Mouse (Mus musculus): ENCODE results near the gene Gsx1. TPM values are rescaled to one million over a fixed set of nuclear protein-coding genes. Genes with fewer than 3 reads are reported as not detected.
A peak's percentile ranks its signal among the peaks of the same experiment; 100 is the strongest.

The Gsx1 gene
- polyA plus RNA-seq, 1 experiment, result not detected

DNA sequence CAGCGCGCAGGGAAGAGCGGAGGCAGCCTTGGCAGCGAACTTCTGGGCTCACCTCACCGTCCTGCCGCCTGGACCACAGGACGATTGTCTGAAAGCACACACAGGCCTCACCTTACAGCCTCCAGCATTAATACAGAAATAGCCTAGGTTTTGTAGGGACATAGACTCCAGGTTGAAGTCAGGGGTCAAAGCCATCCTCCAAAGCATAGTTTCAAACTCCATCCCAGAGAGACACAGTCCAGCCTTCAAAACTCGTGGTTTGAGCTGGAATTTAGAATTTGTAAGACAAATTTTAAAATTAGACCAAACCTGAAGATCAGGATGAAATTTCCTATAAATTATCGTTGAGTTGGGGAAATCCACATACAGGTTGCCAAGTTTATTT lies 4.1 kb downstream of the Gsx1 start:
- no peaks in the 10 kb centered on the region for H3K36me3 ChIP-seq (ENCODE audit: control insufficient read depth, insufficient read depth, low read length)
- H3K27me3 ChIP-seq (ENCODE audit: control insufficient read depth, insufficient read depth, low read length), result peaks cover 26% of the 10 kb centered on the region
- no peak overlapping the region for H3K27ac ChIP-seq (ENCODE audit: insufficient read depth, low read length)
- no peak for TF ChIP-seq POLR2A (IDR thresholded peaks at IDR 0.05; ENCODE audit: low read depth, low read length)
- no peak for TF ChIP-seq CTCF (IDR thresholded peaks at IDR 0.05; ENCODE audit: extremely low read depth, insufficient read depth, insufficient read length, insufficient replicate concordance)
- DNase-seq (ENCODE audit: low read depth in 1 of 2, low spot score in 2 of 2), result no peak
- no peak overlapping the region for H3K4me3 ChIP-seq (ENCODE audit: extremely low read depth, insufficient read depth, insufficient read length)
- H3K4me1 ChIP-seq (ENCODE audit: control insufficient read depth, insufficient read depth, insufficient read length), result peaks cover 12% of the 10 kb centered on the region
- 7% methylated on average over 9 of the region's 9 CpGs for WGBS

DNA sequence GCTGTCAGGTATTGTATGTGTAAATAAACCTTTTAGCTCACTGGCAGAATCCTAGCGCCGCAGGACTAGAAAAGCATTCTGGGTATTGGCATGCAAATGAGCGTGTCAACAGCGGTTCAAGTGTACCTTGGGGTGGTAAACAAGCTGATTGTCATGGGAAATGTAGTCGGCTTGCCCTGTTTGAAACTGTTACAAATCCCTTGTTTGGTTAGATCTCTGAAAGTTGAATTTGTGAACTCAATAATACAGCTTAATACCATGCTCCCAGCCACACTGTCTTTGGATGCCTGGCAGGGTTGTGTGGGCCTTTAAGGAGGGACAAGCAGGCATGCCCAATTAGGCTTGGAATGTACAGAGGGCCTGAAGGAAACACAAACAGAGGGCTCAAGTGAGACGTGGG lies 16.4 kb downstream of the Gsx1 start:
- no peak overlapping the region for H3K4me3 ChIP-seq (ENCODE audit: extremely low read depth, insufficient read depth, insufficient read length)
- no peaks in the 10 kb centered on the region for H3K27me3 ChIP-seq (ENCODE audit: control insufficient read depth, insufficient read depth, low read length)
- no peaks in the 10 kb centered on the region for H3K4me1 ChIP-seq (ENCODE audit: control insufficient read depth, insufficient read depth, insufficient read length)
- no peak for DNase-seq (ENCODE audit: low read depth in 1 of 2, low spot score in 2 of 2)
- WGBS, result 47% methylated on average over 6 of the region's 6 CpGs
- no peaks in the 10 kb centered on the region for H3K36me3 ChIP-seq (ENCODE audit: control insufficient read depth, insufficient read depth, low read length)
- TF ChIP-seq CTCF (IDR thresholded peaks at IDR 0.05; ENCODE audit: extremely low read depth, insufficient read depth, insufficient read length, insufficient replicate concordance), result no peak
- TF ChIP-seq POLR2A (IDR thresholded peaks at IDR 0.05; ENCODE audit: low read depth, low read length), result no peak
- no peak overlapping the region for H3K27ac ChIP-seq (ENCODE audit: insufficient read depth, low read length)

DNA sequence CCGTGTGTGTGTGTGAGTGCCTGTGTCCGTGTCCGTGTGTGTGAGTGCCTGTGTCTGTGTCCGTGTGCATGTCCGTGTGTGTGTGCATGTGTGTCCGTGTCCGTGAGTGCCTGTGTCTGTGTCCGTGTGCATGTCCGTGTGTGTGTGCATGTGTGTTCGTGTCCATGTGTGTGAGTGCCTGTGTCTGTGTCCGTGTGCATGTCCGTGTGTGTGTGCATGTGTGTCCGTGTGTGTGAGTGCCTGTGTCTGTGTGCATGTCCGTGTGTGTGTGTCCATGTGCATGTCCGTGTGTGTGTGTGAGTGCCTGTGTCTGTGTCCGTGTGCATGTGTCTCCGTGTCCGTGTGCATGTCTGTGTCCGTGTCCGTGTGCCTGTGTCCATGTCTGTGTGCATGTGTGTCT lies 19.4 kb downstream of the Gsx1 start:
- Histone ChIP-seq H3K27ac (ENCODE audit: insufficient read depth, low read length) (no peak overlapping the region), H3K4me1 (ENCODE audit: control insufficient read depth, insufficient read depth, insufficient read length) (no peaks in the 10 kb centered on the region), H3K4me3 (ENCODE audit: extremely low read depth, insufficient read depth, insufficient read length) (no peak overlapping the region), H3K36me3 (ENCODE audit: control insufficient read depth, insufficient read depth, low read length) (no peaks in the 10 kb centered on the region), H3K27me3 (ENCODE audit: control insufficient read depth, insufficient read depth, low read length) (no peaks in the 10 kb centered on the region; the same call in 1 of the 2 replicates)
- TF ChIP-seq POLR2A (IDR thresholded peaks at IDR 0.05; ENCODE audit: low read depth, low read length) (no peak), CTCF (IDR thresholded peaks at IDR 0.05; ENCODE audit: extremely low read depth, insufficient read depth, insufficient read length, insufficient replicate concordance) (no peak)
- no peak for DNase-seq (ENCODE audit: low read depth in 1 of 2, low spot score in 2 of 2)
- WGBS, result 95% methylated on average over 20 of the region's 20 CpGs

DNA sequence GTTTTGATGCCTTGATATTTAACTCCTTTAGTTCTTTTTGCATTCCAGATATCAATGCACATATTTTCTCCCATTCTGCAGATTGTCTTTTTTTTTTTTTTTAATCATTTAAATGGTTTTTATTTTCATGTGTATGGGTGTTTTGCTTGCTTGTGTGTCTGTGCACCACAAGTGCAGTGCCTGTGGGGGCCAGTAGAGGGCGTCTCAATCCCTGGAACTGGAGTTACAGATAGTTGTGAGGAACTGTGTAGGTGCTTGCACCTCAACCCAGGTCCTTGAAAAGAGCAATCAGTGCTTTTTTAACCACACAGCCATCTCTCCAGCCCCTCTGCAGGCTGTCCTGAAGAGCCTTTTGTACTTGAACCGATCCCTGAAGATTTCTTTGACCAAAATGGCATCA lies 20.0 kb downstream of the Gsx1 start:
- Histone ChIP-seq H3K4me3 (ENCODE audit: extremely low read depth, insufficient read depth, insufficient read length) (no peak overlapping the region), H3K4me1 (ENCODE audit: control insufficient read depth, insufficient read depth, insufficient read length) (no peaks in the 10 kb centered on the region), H3K36me3 (ENCODE audit: control insufficient read depth, insufficient read depth, low read length) (no peaks in the 10 kb centered on the region), H3K27me3 (ENCODE audit: control insufficient read depth, insufficient read depth, low read length) (no peaks in the 10 kb centered on the region; the same call in 1 of the 2 replicates), H3K27ac (ENCODE audit: insufficient read depth, low read length) (no peak overlapping the region)
- no peak for TF ChIP-seq POLR2A (IDR thresholded peaks at IDR 0.05; ENCODE audit: low read depth, low read length)
- no peak for TF ChIP-seq CTCF (IDR thresholded peaks at IDR 0.05; ENCODE audit: extremely low read depth, insufficient read depth, insufficient read length, insufficient replicate concordance)
- WGBS, result 60% methylated on average over 2 of the region's 2 CpGs
- DNase-seq (ENCODE audit: low read depth in 1 of 2, low spot score in 2 of 2), result no peak

DNA sequence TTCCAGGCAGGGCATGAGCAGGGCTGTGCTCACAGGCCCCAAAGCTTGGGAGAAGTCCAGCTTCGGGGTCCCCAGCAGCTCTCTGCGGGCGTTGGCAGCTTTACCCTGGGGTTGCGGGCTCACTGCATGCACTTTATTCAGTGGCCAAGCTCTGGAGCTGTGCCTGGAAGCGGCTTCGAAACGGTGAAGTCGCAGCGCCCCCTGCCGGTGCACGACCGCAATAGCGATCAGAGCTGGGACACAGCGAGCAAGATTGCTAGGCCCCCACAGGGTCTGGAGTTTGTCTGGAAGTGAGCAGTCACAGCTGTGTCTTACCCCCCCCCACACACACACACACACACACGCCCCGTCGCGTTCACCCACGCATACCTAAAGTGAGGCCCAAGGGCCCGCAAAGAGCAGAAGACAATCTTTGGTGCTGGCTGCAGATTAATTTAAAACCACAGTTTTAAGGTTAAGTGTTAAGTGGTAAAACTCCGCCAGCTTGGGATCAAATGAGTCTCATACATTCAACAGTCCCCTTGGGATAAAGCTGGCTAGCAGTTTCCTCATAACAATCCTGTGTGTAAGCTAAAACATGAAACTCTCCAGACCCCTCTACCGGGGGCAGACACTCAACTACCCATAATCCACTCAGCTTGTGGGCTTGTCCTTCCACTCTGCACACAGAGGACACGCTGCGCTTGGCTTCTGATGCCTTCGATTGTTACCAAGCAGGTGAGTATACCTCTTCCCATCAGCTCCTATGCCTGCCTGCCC lies 39.0 kb downstream of the Gsx1 start:
- DNase-seq (ENCODE audit: low read depth in 1 of 2, low spot score in 2 of 2), result peak; percentile 7 to 67
- H3K4me3 ChIP-seq (ENCODE audit: extremely low read depth, insufficient read depth, insufficient read length), result no peak overlapping the region
- no peaks in the 10 kb centered on the region for H3K27me3 ChIP-seq (ENCODE audit: control insufficient read depth, insufficient read depth, low read length)
- WGBS, result 17% methylated on average over 25 of the region's 25 CpGs
- H3K4me1 ChIP-seq (ENCODE audit: control insufficient read depth, insufficient read depth, insufficient read length), result no peaks in the 10 kb centered on the region
- no peak overlapping the region for H3K27ac ChIP-seq (ENCODE audit: insufficient read depth, low read length)
- no peaks in the 10 kb centered on the region for H3K36me3 ChIP-seq (ENCODE audit: control insufficient read depth, insufficient read depth, low read length)
- TF ChIP-seq CTCF (IDR thresholded peaks at IDR 0.05; ENCODE audit: extremely low read depth, insufficient read depth, insufficient read length, insufficient replicate concordance) (peak; percentile 97), POLR2A (IDR thresholded peaks at IDR 0.05; ENCODE audit: low read depth, low read length) (no peak)

DNA sequence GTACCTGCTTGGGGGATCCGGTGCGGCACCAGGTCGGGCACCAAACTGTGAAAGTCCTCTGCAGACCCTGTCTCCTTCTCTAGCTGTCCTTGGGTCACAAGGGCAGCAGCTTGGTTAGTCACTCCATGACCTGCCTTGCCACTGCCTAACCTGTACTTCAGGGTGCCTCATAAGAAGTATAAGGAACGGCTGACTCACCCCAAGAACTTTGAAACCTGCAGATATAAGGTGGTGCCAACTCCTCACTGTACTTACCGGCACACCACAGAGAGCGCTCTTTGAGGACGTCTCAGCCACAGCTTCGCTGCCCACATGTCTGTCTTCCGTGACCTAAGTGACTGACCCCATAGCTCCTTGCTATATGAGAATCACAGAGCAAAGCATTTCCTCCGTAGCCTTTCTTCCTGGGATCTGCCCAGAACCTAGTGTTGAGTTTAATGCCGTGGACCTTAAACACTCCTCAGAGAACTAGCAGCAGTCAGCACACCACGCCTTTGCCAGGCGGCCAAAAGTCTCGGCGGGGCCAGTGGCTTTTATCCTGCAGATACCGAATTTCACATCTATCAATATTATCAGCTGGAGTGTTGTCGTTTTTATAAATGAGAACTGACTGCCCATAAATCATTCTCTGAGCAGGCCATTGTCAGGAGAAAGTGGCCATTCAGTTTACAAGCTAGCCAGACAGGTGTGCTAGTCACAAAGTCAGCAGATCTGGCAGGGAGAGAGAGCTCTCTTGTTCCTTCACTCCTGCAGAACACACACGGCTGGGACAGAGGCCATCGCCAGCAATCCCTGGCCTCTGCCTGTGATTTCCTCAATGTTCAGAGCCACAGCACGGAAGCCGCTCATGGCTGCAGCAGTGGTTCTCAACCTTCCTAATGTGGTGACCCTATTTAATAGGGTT lies 47.2 kb downstream of the Gsx1 start:
- Histone ChIP-seq H3K36me3 (ENCODE audit: control insufficient read depth, insufficient read depth, low read length) (no peaks in the 10 kb centered on the region), H3K27ac (ENCODE audit: insufficient read depth, low read length) (no peak overlapping the region), H3K4me1 (ENCODE audit: control insufficient read depth, insufficient read depth, insufficient read length) (no peaks in the 10 kb centered on the region), H3K27me3 (ENCODE audit: control insufficient read depth, insufficient read depth, low read length) (no peaks in the 10 kb centered on the region), H3K4me3 (ENCODE audit: extremely low read depth, insufficient read depth, insufficient read length) (no peak overlapping the region)
- 80% methylated on average over 21 of the region's 21 CpGs for WGBS
- TF ChIP-seq POLR2A (IDR thresholded peaks at IDR 0.05; ENCODE audit: low read depth, low read length) (no peak), CTCF (IDR thresholded peaks at IDR 0.05; ENCODE audit: extremely low read depth, insufficient read depth, insufficient read length, insufficient replicate concordance) (no peak)
- no peak for DNase-seq (ENCODE audit: low read depth in 1 of 2, low spot score in 2 of 2)

Other genes with a start within 250 kb of the Gsx1 start
- gene Gtf3a, start 240.0 kb upstream of the Gsx1 start, polyA plus RNA-seq (2012; rRNA removed), result 40.5 and 74.9 TPM in 2 replicates
- 6.7 and 6.8 TPM in 2 replicates for gene Mtif3, start 224.9 kb upstream of the Gsx1 start, polyA plus RNA-seq (2012; rRNA removed)
- gene Lnx2, start 112.1 kb upstream of the Gsx1 start, polyA plus RNA-seq (2012; rRNA removed), result 21.3 and 35.7 TPM in 2 replicates
- gene Polr1d, start 111.6 kb upstream of the Gsx1 start, polyA plus RNA-seq (2012; rRNA removed), result 24.2 and 30.5 TPM in 2 replicates
- 0.09 TPM in 1 of 2 replicates, not detected in the other for gene Pdx1, start 81.3 kb downstream of the Gsx1 start, polyA plus RNA-seq (2012; rRNA removed)
- not detected in 2 replicates for gene Cdx2, start 118.6 kb downstream of the Gsx1 start, polyA plus RNA-seq (2012; rRNA removed)
- gene Urad, start 133.7 kb downstream of the Gsx1 start, polyA plus RNA-seq (2012; rRNA removed), result not detected in 2 replicates
- 6.5 and 7.1 TPM in 2 replicates for gene Flt3, start 211.8 kb downstream of the Gsx1 start, polyA plus RNA-seq (2012; rRNA removed)
- 31.7 and 37.7 TPM in 2 replicates for gene Pan3, start 241.5 kb downstream of the Gsx1 start, polyA plus RNA-seq (2012; rRNA removed)